Mouse (Mus musculus) liver, embryonic 12.5 days (tissue): ENCODE results near the gene Spata31. TPM values are rescaled to one million over a fixed set of nuclear protein-coding genes. Genes with fewer than 3 reads are reported as not detected.

ENCODE experiments used
- ATAC-seq: fragments of 200-750 bp; cut with Nextera tagmentation; 2 replicates; pipeline ENCODE4 v1.8.0; 2017; ENCODE audit warnings: moderate number of reproducible peaks, mild to moderate bottlenecking, moderate library complexity
- H3K27ac ChIP-seq: fragments of 300-500 bp; sonication (generic); 2 replicates; pipeline ENCODE4 v1.5.1; 2016; ENCODE audit warnings: mild to moderate bottlenecking
- H3K27me3 ChIP-seq: fragments of 300-500 bp; sonication (generic); replicated peaks from 2 replicates; pipeline ENCODE4 v1.6.1; 2016; ENCODE audit warnings: mild to moderate bottlenecking, moderate library complexity
- H3K36me3 ChIP-seq: fragments of 300-500 bp; sonication (generic); 2 replicates; pipeline ENCODE4 v1.6.1; 2016; ENCODE audit warnings: mild to moderate bottlenecking, moderate library complexity
- H3K4me1 ChIP-seq: fragments of 300-500 bp; sonication (generic); 2 replicates; pipeline ENCODE4 v1.6.1; 2016
- H3K4me2 ChIP-seq: fragments of 300-500 bp; sonication (generic); 2 replicates; pipeline ENCODE4 v1.6.1; 2016; ENCODE audit warnings: mild to moderate bottlenecking, moderate library complexity
- H3K4me3 ChIP-seq: fragments of 300-500 bp; sonication (generic); 2 replicates; pipeline ENCODE4 v1.5.1; 2016; ENCODE audit warnings: mild to moderate bottlenecking, moderate library complexity
- H3K9ac ChIP-seq: fragments of 300-500 bp; sonication (generic); 2 replicates; pipeline ENCODE4 v1.6.1; 2016; ENCODE audit warnings: mild to moderate bottlenecking, moderate library complexity
- H3K9me3 ChIP-seq: fragments of 300-500 bp; sonication (generic); replicated peaks from 2 replicates; pipeline ENCODE4 v1.6.1; 2016; ENCODE audit warnings: mild to moderate bottlenecking, moderate library complexity
- WGBS: fragments of 180-500 bp; shearing (Covaris S2); methylation state at CpG from one replicate; pipeline ENCODE4 v1.1.7; 2016; ENCODE audit not compliant: insufficient replicate concordance; 5-methylcytosine and 5-hydroxymethylcytosine counted together
- polyA plus RNA-seq: library from polyadenylated mRNA; unstranded; fragments of >200 nt; fragmentation: Nextera tagmentation; extraction: Ambion mirVana; gene quantifications from 2 replicates; pipeline ENCODE4 v1.2.1, GENCODE M21; 2016

The Spata31 gene
- not detected in 2 replicates for polyA plus RNA-seq

- Histone ChIP-seq H3K27ac (no peak within 1 kb of the TSS), H3K27me3 (no peaks in the 10 kb centered on the region), H3K9ac (no peak within 1 kb of the TSS), H3K4me3 (no peak within 1 kb of the TSS), H3K36me3 (no peaks in the 10 kb centered on the region), H3K9me3 (no peaks in the 10 kb centered on the region), H3K4me1 (no peaks in the 10 kb centered on the region), H3K4me2 (no peak within 1 kb of the TSS)
- 53% methylated on average over 1 of the region's 1 CpGs for WGBS
- ATAC-seq, result no peak
Observed at GRCm38 (mm10) chr13:64917191-64917590, at the start of gene Spata31. Gene Spata31 (plus strand): TSS chr13:64917406.

GRCm38 (mm10) chr13:64903132-64903531 lies 14.1 kb upstream of the Spata31 start:
- Histone ChIP-seq H3K27me3 (no peaks in the 10 kb centered on the region), H3K4me2 (no peak overlapping the region), H3K9ac (no peak overlapping the region), H3K36me3 (no peaks in the 10 kb centered on the region), H3K27ac (no peak overlapping the region), H3K4me3 (no peak overlapping the region), H3K9me3 (no peaks in the 10 kb centered on the region), H3K4me1 (no peaks in the 10 kb centered on the region)
- WGBS, result 33% methylated on average over 1 of the region's 1 CpGs
- no peak for ATAC-seq

- no peak for ATAC-seq
- whole genome bisulfite sequencing, result 15% methylated on average over 16 of the region's 16 CpGs
- no peak within 1 kb of the TSS for H3K27ac ChIP-seq
- no peaks in the 10 kb centered on the region for H3K9me3 ChIP-seq
- no peaks in the 10 kb centered on the region for H3K4me1 ChIP-seq
- H3K4me3 ChIP-seq, result no peak within 1 kb of the TSS
- H3K9ac ChIP-seq, result no peak within 1 kb of the TSS
- H3K4me2 ChIP-seq, result peak within 1 kb of the TSS; percentile 12; the same call in 1 of the 2 replicates
- H3K27me3 ChIP-seq, result no peaks in the 10 kb centered on the region
- no peaks in the 10 kb centered on the region for H3K36me3 ChIP-seq
Observed at GRCm38 (mm10) chr13:64903585-64904208, 13.5 kb upstream of the Spata31 start, which contains the start of gene Cntnap3. Gene Cntnap3 (minus strand): TSS chr13:64903955.

Other genes starting within 250 kb of the Spata31 start
- gene Cntnap3, start 13.5 kb upstream of the Spata31 start, polyA plus RNA-seq, result 0.05 and 0.06 TPM in 2 replicates
- not detected in 2 replicates for gene Spata31d1c, start 115.7 kb downstream of the Spata31 start, polyA plus RNA-seq
- not detected in 2 replicates for gene Prss47, start 135.4 kb downstream of the Spata31 start, polyA plus RNA-seq
- 54.8 and 55.2 TPM in 2 replicates for gene Mfsd14b, start 195.6 kb downstream of the Spata31 start, polyA plus RNA-seq
- gene Olfr465-ps1, start 220.7 kb downstream of the Spata31 start, polyA plus RNA-seq, result not detected in 2 replicates
- gene Olfr466, start 232.8 kb downstream of the Spata31 start, polyA plus RNA-seq, result not detected in 2 replicates